ENCODE assay signal across 22 mouse cellular contexts in the genomic region with DNA sequence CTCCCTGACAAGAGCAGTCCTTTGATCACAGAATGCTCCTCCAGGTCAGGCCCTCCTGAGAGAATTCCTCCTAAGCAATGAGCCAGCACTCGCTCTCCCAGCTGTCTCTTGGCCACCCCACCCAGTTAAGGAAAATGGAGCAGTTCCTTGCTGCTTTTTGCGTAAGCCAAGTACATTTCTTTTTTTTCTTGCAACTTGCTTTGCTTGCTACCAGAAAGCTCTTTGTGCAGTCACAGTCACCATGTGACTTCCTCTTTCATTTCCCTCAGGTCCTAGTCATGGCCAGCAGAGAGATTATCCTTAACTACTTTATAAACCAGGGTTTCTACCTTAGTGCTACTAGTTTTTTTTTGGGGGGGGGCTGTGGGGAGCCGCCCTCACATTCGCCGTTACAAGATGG. TPM values are rescaled to one million over a fixed set of nuclear protein-coding genes. Genes with fewer than 3 reads are reported as not detected.
DNase-seq lines count a peak whose midpoint lies in the region; ATAC-seq and TF ChIP-seq lines count a peak whose summit lies in the region.
"Had no signal": no experiment of that assay in that cellular context is flagged by ENCODE, and none has a peak within 500 bp of the region (broad histone marks: within the 10 kb centered on the region; RNA-seq: fewer than 3 reads in every experiment).

No protein-coding gene starts in this region.

- no peak overlapping the region for H3K4me2 ChIP-seq in liver, postnatal 0 days (ENCODE audit: low read depth, low read length)
- H3K4me2 ChIP-seq: forebrain, embryonic 13.5 days; limb, embryonic 13.5 days; midbrain, embryonic 15.5 days; stomach, embryonic 15.5 days had no signal

- no peak for TF ChIP-seq CTCF in liver, postnatal 0 days (IDR thresholded peaks at IDR 0.05; ENCODE audit: low read depth)
- no peak for TF ChIP-seq CTCF in bone marrow macrophage, adult 2 months (IDR thresholded peaks at IDR 0.05; ENCODE audit: low read depth, low read length)

- no peak for TF ChIP-seq POLR2A in bone marrow macrophage, adult 2 months (IDR thresholded peaks at IDR 0.05; ENCODE audit: borderline replicate concordance, low read depth, low read length)

- no peak overlapping the region for H3K4me3 ChIP-seq in liver, postnatal 0 days (ENCODE audit: low read depth, low read length)
- H3K4me3 ChIP-seq in bone marrow macrophage, adult 2 months (ENCODE audit: insufficient read depth, low read length), result no peak overlapping the region; the same call in 1 of the 2 replicates
- no peak overlapping the region for H3K4me3 ChIP-seq in hindbrain, embryonic 10.5 days
- H3K4me3 ChIP-seq: embryonic facial prominence, embryonic 10.5 days; forebrain, embryonic 13.5 days; limb, embryonic 13.5 days; megakaryocyte, embryonic 14.5 days; midbrain, embryonic 15.5 days; stomach, embryonic 15.5 days had no signal

- 0 out of 2 replicates have a peak, but pooled peaks cover 2% of the 10 kb centered on the region for H3K36me3 ChIP-seq in liver, postnatal 0 days (replicated peaks; ENCODE audit: insufficient read depth, low read length)
- peaks cover 35% of the 10 kb centered on the region for H3K36me3 ChIP-seq in hindbrain, embryonic 10.5 days
- H3K36me3 ChIP-seq: midbrain, embryonic 15.5 days; stomach, embryonic 15.5 days had no signal

- no peak for DNase-seq in liver, postnatal 0 days
- DNase-seq in liver, result no peak
- DNase-seq in B cell, adult 2 months, result peak; percentile 7 to 27
- DNase-seq in hindbrain, embryonic 10.5 days (ENCODE audit: low spot score), result no peak
- no peak for DNase-seq in layer of hippocampus, postnatal 10 days (ENCODE audit: low spot score in 2 of 2)
- DNase-seq: adrenal gland, adult 2 months; cerebellum, adult 18-20 months; cerebellum, postnatal 36 days; kidney, adult 18-20 months; kidney, postnatal 10 days; lung, adult 2 months; right cerebral cortex, postnatal 14 days; thymus, adult 2 months had no signal

- no peaks in the 10 kb centered on the region for H3K27me3 ChIP-seq in liver, postnatal 0 days (ENCODE audit: insufficient read depth, low read length)
- H3K27me3 ChIP-seq in hindbrain, embryonic 10.5 days (ENCODE audit: insufficient read depth, poor library complexity, severe bottlenecking), result 0 out of 2 replicates have a peak, but pooled peaks cover 3% of the 10 kb centered on the region
- H3K27me3 ChIP-seq: forebrain, embryonic 13.5 days; megakaryocyte, embryonic 14.5 days; midbrain, embryonic 15.5 days; stomach, embryonic 15.5 days had no signal

- no peak for ATAC-seq in liver, postnatal 0 days
- ATAC-seq in monocyte, adult 5-6 weeks (replicated peaks; ENCODE audit: insufficient number of reproducible peaks, low FRiP score, low TSS enrichment, poor library complexity, severe bottlenecking), result peak; percentile 63; the same call in 1 of the 2 replicates
- ATAC-seq: forebrain, embryonic 13.5 days; hindbrain, postnatal 0 days; midbrain, embryonic 15.5 days had no signal

- WGBS in liver, postnatal 0 days (ENCODE audit: insufficient replicate concordance), result 81% methylated on average over 5 of the region's 5 CpGs
- 91% methylated on average over 5 of the region's 5 CpGs for WGBS in hindbrain, embryonic 10.5 days

- H3K9me3 ChIP-seq in liver, postnatal 0 days (ENCODE audit: low read length), result no peaks in the 10 kb centered on the region
- H3K9me3 ChIP-seq in hindbrain, embryonic 10.5 days, result no peaks in the 10 kb centered on the region
- H3K9me3 ChIP-seq: embryonic facial prominence, embryonic 10.5 days; forebrain, embryonic 13.5 days; limb, embryonic 13.5 days; megakaryocyte, embryonic 14.5 days; midbrain, embryonic 15.5 days; stomach, embryonic 15.5 days had no signal

- TF ChIP-seq EP300 in liver, postnatal 0 days (IDR thresholded peaks at IDR 0.05; ENCODE audit: low read depth), result no peak

- H3K27ac ChIP-seq in liver, postnatal 0 days (ENCODE audit: low read depth), result 0 out of 2 replicates have a peak overlapping the region, but pooled peaks have one; percentile 34
- peak overlapping the region; percentile 81 for H3K27ac ChIP-seq in bone marrow macrophage, adult 2 months (ENCODE audit: insufficient read depth, low read depth, low read length)
- H3K27ac ChIP-seq in hindbrain, embryonic 10.5 days, result no peak overlapping the region
- H3K27ac ChIP-seq: embryonic facial prominence, embryonic 10.5 days; forebrain, embryonic 13.5 days; hindbrain, postnatal 0 days; limb, embryonic 13.5 days; midbrain, embryonic 15.5 days; stomach, embryonic 15.5 days had no signal

- no peaks in the 10 kb centered on the region for H3K4me1 ChIP-seq in liver, postnatal 0 days (ENCODE audit: insufficient read depth)
- H3K4me1 ChIP-seq in bone marrow macrophage, adult 2 months (ENCODE audit: control insufficient read depth, insufficient read depth, low read length), result peaks cover 16% of the 10 kb centered on the region
- no peaks in the 10 kb centered on the region for H3K4me1 ChIP-seq in hindbrain, embryonic 10.5 days (replicated peaks)
- H3K4me1 ChIP-seq: embryonic facial prominence, embryonic 10.5 days; forebrain, embryonic 13.5 days; limb, embryonic 13.5 days; midbrain, embryonic 15.5 days; stomach, embryonic 15.5 days had no signal

- no peak overlapping the region for H3K9ac ChIP-seq in liver, postnatal 0 days (replicated peaks)
- H3K9ac ChIP-seq: forebrain, embryonic 13.5 days; limb, embryonic 13.5 days; midbrain, embryonic 15.5 days; stomach, embryonic 15.5 days had no signal

RNA-seq across cellular contexts. Expression of gene Mospd2, which starts 38.6 kb away (rescaled TPM):
- polyA plus RNA-seq in liver, postnatal 0 days (2015; fragmentation: Nextera tagmentation; extraction: Ambion mirVana), result 8.9 and 9.7 TPM in 2 replicates
- polyA plus RNA-seq in bone marrow macrophage, adult 2 months (2012; ENCODE audit: insufficient read depth, insufficient read length, missing spikeins), result 59.4 and 60.1 TPM in 2 replicates
- 87.6 to 107 TPM (median 106 TPM) in 3 replicates for total RNA-seq in monocyte, adult 5-6 weeks (2017)
- 10.3 and 13.2 TPM in 2 replicates for polyA plus RNA-seq in hindbrain, embryonic 10.5 days (2016; fragmentation: Nextera tagmentation; extraction: Ambion mirVana)
- 10 to 100 TPM; 24.6 to 27.7 TPM for total RNA-seq in layer of hippocampus, postnatal 10 days (2021)

RNA-seq across cellular contexts. Expression of gene Fancb, which starts 38.9 kb away (rescaled TPM):
- 1.2 and 1.6 TPM in 2 replicates for polyA plus RNA-seq in liver, postnatal 0 days (2015; fragmentation: Nextera tagmentation; extraction: Ambion mirVana)
- polyA plus RNA-seq in bone marrow macrophage, adult 2 months (2012; ENCODE audit: insufficient read depth, insufficient read length, missing spikeins), result 3.1 and 3.4 TPM in 2 replicates
- 1.9 to 4.7 TPM (median 2.7 TPM) in 3 replicates for total RNA-seq in monocyte, adult 5-6 weeks (2017)
- 5.9 and 9.4 TPM in 2 replicates for polyA plus RNA-seq in hindbrain, embryonic 10.5 days (2016; fragmentation: Nextera tagmentation; extraction: Ambion mirVana)
- total RNA-seq in layer of hippocampus, postnatal 10 days (2021), result 1 to 10 TPM in 1 of 2 experiments, under 1 TPM in 1; 0.96 to 2.4 TPM

Comparison
In these comparisons a context has a peak if more than half of its experiments do, and no peak if none do; other contexts are left out.
1. DNase-seq: peak in B cell, adult 2 months (2 of 2); none in liver, postnatal 0 days (single experiment), liver (single experiment), hindbrain, embryonic 10.5 days (single experiment) and layer of hippocampus, postnatal 10 days (0 of 2).